Mouse (Mus musculus) heart, embryonic 14.5 days (tissue): Measurements from ENCODE around the gene Tmem183a. TPM values are rescaled to one million over a fixed set of nuclear protein-coding genes. Genes with fewer than 3 reads are reported as not detected.
A peak's percentile ranks its signal among the peaks of the same experiment; 100 is the strongest.

ENCODE experiments used
- ATAC-seq: fragments of 200-750 bp; cut with Nextera tagmentation; 2 replicates; pipeline ENCODE4 v1.8.0; 2017; ENCODE audit warnings: low read depth, moderate TSS enrichment; ENCODE audit not compliant: insufficient number of reproducible peaks, insufficient read depth, low FRiP score
- H3K27ac ChIP-seq, 2 experiments: fragments of 200-500 bp in 1 of 2; fragments of 300-500 bp in 1 of 2; sonication (generic) in 1 of 2; replicated peaks in 1 of 2; 2 replicates each; pipeline ENCODE4 v1.5.1; 2012 to 2014; ENCODE audit warnings: low read depth in 2 of 2, low read length in 2 of 2, control low read depth in 1 of 2, mild to moderate bottlenecking in 1 of 2, mixed read lengths in 1 of 2; ENCODE audit not compliant: control insufficient read depth in 1 of 2, insufficient read depth in 1 of 2
- H3K27me3 ChIP-seq: fragments of 300-500 bp; sonication (generic); 2 replicates; pipeline ENCODE4 v1.6.1; 2014; ENCODE audit warnings: mild to moderate bottlenecking, low read length, control low read depth; ENCODE audit not compliant: control insufficient read depth, insufficient read depth
- H3K36me3 ChIP-seq: fragments of 300-500 bp; sonication (generic); 2 replicates; pipeline ENCODE4 v1.6.1; 2014; ENCODE audit warnings: mild to moderate bottlenecking, control low read depth, low read length, mixed read lengths; ENCODE audit not compliant: control insufficient read depth, insufficient read depth
- H3K4me1 ChIP-seq, 2 experiments: fragments of 200-500 bp in 1 of 2; fragments of 300-500 bp in 1 of 2; sonication (generic) in 1 of 2; 2 replicates each; pipeline ENCODE4 v1.6.1; 2012 to 2014; ENCODE audit warnings: low read length in 2 of 2, control low read depth in 1 of 2, mixed read lengths in 1 of 2; ENCODE audit not compliant: control insufficient read depth in 2 of 2, insufficient read depth in 2 of 2
- H3K4me2 ChIP-seq: fragments of 300-500 bp; sonication (generic); 2 replicates; pipeline ENCODE4 v1.6.1; 2014; ENCODE audit warnings: mild to moderate bottlenecking, low read length
- H3K4me3 ChIP-seq, 2 experiments: fragments of 200-500 bp in 1 of 2; fragments of 300-500 bp in 1 of 2; sonication (generic) in 1 of 2; 2 replicates each; pipeline ENCODE4 v1.5.1; 2012 to 2014; ENCODE audit warnings: low read length in 2 of 2, mild to moderate bottlenecking in 2 of 2, control low read depth in 1 of 2, low read depth in 1 of 2, moderate library complexity in 1 of 2; ENCODE audit not compliant: control insufficient read depth in 1 of 2, insufficient read depth in 1 of 2
- H3K9ac ChIP-seq: fragments of 300-500 bp; sonication (generic); 2 replicates; pipeline ENCODE4 v1.6.1; 2014; ENCODE audit warnings: mild to moderate bottlenecking, low read length
- H3K9me3 ChIP-seq: fragments of 300-500 bp; sonication (generic); 2 replicates; pipeline ENCODE4 v1.6.1; 2016; ENCODE audit warnings: low read length, control low read depth; ENCODE audit not compliant: control insufficient read depth
- WGBS: fragments of 180-500 bp; shearing (Covaris S2); extraction: QIAGEN DNeasy Blood & Tissue Kit; methylation state at CpG from one replicate; pipeline ENCODE4 v1.1.7; 2014; 5-methylcytosine and 5-hydroxymethylcytosine counted together
- polyA plus RNA-seq: library from polyadenylated mRNA; unstranded; fragments of >200 nt; fragmentation: Nextera tagmentation; extraction: Ambion mirVana; gene quantifications from 2 replicates; pipeline ENCODE4 v1.2.1, GENCODE M21; 2014

Tmem183a gene
- polyA plus RNA-seq, 1 experiment from 2014 or later, result 62.5 TPM

GRCm38 (mm10) chr1:134333371-134334110 is 28.2 kb downstream of the Tmem183a start:
- no peak overlapping the region for H3K4me3 ChIP-seq

GRCm38 (mm10) chr1:134332770-134333271 is 29.0 kb downstream of the Tmem183a start, which contains the start of gene Ppfia4:
Ppfia4 (minus strand) TSS chr1:134332928.
- H3K36me3 ChIP-seq, result peaks cover 15% of the 10 kb centered on the region; the same call in 1 of the 2 replicates
- no peaks in the 10 kb centered on the region for H3K9me3 ChIP-seq
- peaks cover 47 to 64% of the 10 kb centered on the region in 2 experiments for H3K4me1 ChIP-seq
- H3K4me2 ChIP-seq, result peak within 1 kb of the TSS; percentile 57
- 11% methylated on average over 13 of the region's 13 CpGs for WGBS
- no peaks in the 10 kb centered on the region for H3K27me3 ChIP-seq
- peak within 1 kb of the TSS in 1 of 2 experiments; percentile 12; a peak in 2 of 4 replicates for H3K4me3 ChIP-seq
- peak within 1 kb of the TSS; percentile 55 for H3K9ac ChIP-seq
- ATAC-seq, result peak; percentile 82
- H3K27ac ChIP-seq, result peak within 1 kb of the TSS; percentile 82 to 87

More at GRCm38 (mm10) chr1:134333371-134334110, 28.2 kb downstream of the Tmem183a start:
- 80% methylated on average over 10 of the region's 10 CpGs for WGBS
- ATAC-seq, result no peak
- 0 out of 2 replicates have a peak, but pooled peaks cover 10% of the 10 kb centered on the region for H3K36me3 ChIP-seq
- H3K4me1 ChIP-seq, result peaks cover 50 to 71% of the 10 kb centered on the region in 2 experiments
- no peaks in the 10 kb centered on the region for H3K27me3 ChIP-seq
- no peaks in the 10 kb centered on the region for H3K9me3 ChIP-seq
- peak overlapping the region; percentile 28 to 87 for H3K27ac ChIP-seq
- 0 out of 2 replicates have a peak overlapping the region, but pooled peaks have one; percentile 55 for H3K9ac ChIP-seq
- peak overlapping the region; percentile 57 for H3K4me2 ChIP-seq

- Histone ChIP-seq H3K27ac (peak overlapping the region; percentile 82 to 87), H3K4me3 (peak overlapping the region in 1 of 2 experiments; percentile 12; a peak in 1 of 4 replicates), H3K9me3 (no peaks in the 10 kb centered on the region), H3K36me3 (peaks cover 20% of the 10 kb centered on the region; the same call in 1 of the 2 replicates), H3K9ac (peak overlapping the region; percentile 55), H3K4me1 (peaks cover 40 to 56% of the 10 kb centered on the region in 2 experiments), H3K27me3 (no peaks in the 10 kb centered on the region), H3K4me2 (peak overlapping the region; percentile 57)
- no peak for ATAC-seq
- 51% methylated on average over 20 of the region's 20 CpGs for WGBS
Observed at GRCm38 (mm10) chr1:134331879-134332635, 29.7 kb downstream of the Tmem183a start.

- WGBS, result 85% methylated on average over 12 of the region's 12 CpGs
- no peak for ATAC-seq
- Histone ChIP-seq H3K9ac (no peak overlapping the region), H3K27ac (no peak overlapping the region), H3K9me3 (no peaks in the 10 kb centered on the region), H3K36me3 (peaks cover 54% of the 10 kb centered on the region), H3K4me2 (no peak overlapping the region), H3K4me1 (peaks cover 0 to 5% of the 10 kb centered on the region in 2 experiments; a peak in 2 of 4 replicates), H3K27me3 (no peaks in the 10 kb centered on the region), H3K4me3 (no peak overlapping the region)
Observed at GRCm38 (mm10) chr1:134326841-134327346, 34.9 kb downstream of the Tmem183a start.

GRCm38 (mm10) chr1:134322591-134322990 is 39.2 kb downstream of the Tmem183a start:
- WGBS, result 71% methylated on average over 6 of the region's 6 CpGs
- H3K27ac ChIP-seq, result no peak overlapping the region

GRCm38 (mm10) chr1:134320691-134321301 is 41.0 kb downstream of the Tmem183a start:
- H3K9me3 ChIP-seq, result no peaks in the 10 kb centered on the region
- H3K4me2 ChIP-seq, result no peak overlapping the region
- H3K36me3 ChIP-seq, result peaks cover 61% of the 10 kb centered on the region
- no peak for ATAC-seq
- H3K4me1 ChIP-seq, result no peaks in the 10 kb centered on the region
- no peak overlapping the region for H3K9ac ChIP-seq
- H3K4me3 ChIP-seq, result no peak overlapping the region
- WGBS, result 71% methylated on average over 14 of the region's 14 CpGs
- H3K27me3 ChIP-seq, result no peaks in the 10 kb centered on the region
- H3K27ac ChIP-seq, result no peak overlapping the region

More at GRCm38 (mm10) chr1:134322591-134322990, 39.2 kb downstream of the Tmem183a start:
- no peak overlapping the region for H3K4me3 ChIP-seq
- no peaks in the 10 kb centered on the region for H3K4me1 ChIP-seq
- H3K9me3 ChIP-seq, result no peaks in the 10 kb centered on the region
- H3K36me3 ChIP-seq, result peaks cover 57% of the 10 kb centered on the region
- H3K4me2 ChIP-seq, result no peak overlapping the region
- peak; percentile 48; the same call in 1 of the 2 replicates for ATAC-seq
- no peaks in the 10 kb centered on the region for H3K27me3 ChIP-seq
- no peak overlapping the region for H3K9ac ChIP-seq

- ATAC-seq, result no peak
- H3K4me1 ChIP-seq, result no peaks in the 10 kb centered on the region
- peaks cover 53% of the 10 kb centered on the region for H3K36me3 ChIP-seq
- H3K27ac ChIP-seq, result no peak overlapping the region
- no peak overlapping the region for H3K9ac ChIP-seq
- H3K9me3 ChIP-seq, result no peaks in the 10 kb centered on the region
- WGBS, result 77% methylated on average over 5 of the region's 5 CpGs
- no peak overlapping the region for H3K4me2 ChIP-seq
- H3K27me3 ChIP-seq, result no peaks in the 10 kb centered on the region
- no peak overlapping the region for H3K4me3 ChIP-seq
Observed at GRCm38 (mm10) chr1:134318261-134318660, 43.5 kb downstream of the Tmem183a start.
